Mouse (Mus musculus) megakaryocyte-erythroid progenitor cell, adult 5-6 weeks (primary cell): ENCODE measurements around the gene Upk3b. TPM values are rescaled to one million over a fixed set of nuclear protein-coding genes. Genes with fewer than 3 reads are reported as not detected.

Experiments used
- total RNA-seq, 2 experiments: library from RNA; stranded (forward) in 1 of 2; stranded (reverse) in 1 of 2; fragments of 200-1000, 215-1000 nt in 1 of 2; fragments of >200 nt in 1 of 2; fragmentation: Nextera tagmentation in 1 of 2; gene quantifications; 2 replicates each; pipeline ENCODE4 v1.2.3; 2014 to 2017

Gene Upk3b
- total RNA-seq, 2 experiments from 2014 or later: not detected

Other genes with a start within 250 kb of the Upk3b start
- not detected in 2 replicates for gene Srrm3, start 231.6 kb upstream of the Upk3b start, total RNA-seq (2014; fragmentation: Nextera tagmentation)
- gene Srrm3, start 231.6 kb upstream of the Upk3b start, total RNA-seq (2017): not detected in 2 replicates
- gene Hspb1, start 150.6 kb upstream of the Upk3b start, total RNA-seq (2014; fragmentation: Nextera tagmentation): not detected in 2 replicates
- not detected in 2 replicates for gene Hspb1, start 150.6 kb upstream of the Upk3b start, total RNA-seq (2017)
- gene Ywhag, start 103.9 kb upstream of the Upk3b start, total RNA-seq (2014; fragmentation: Nextera tagmentation): 125 and 138 TPM in 2 replicates
- gene Ywhag, start 103.9 kb upstream of the Upk3b start, total RNA-seq (2017): 88.3 and 92.5 TPM in 2 replicates
- 1.7 and 3.2 TPM in 2 replicates for gene Ssc4d, start 64.0 kb upstream of the Upk3b start, total RNA-seq (2014; fragmentation: Nextera tagmentation)
- 3.5 TPM in 1 of 2 replicates, not detected in the other for gene Ssc4d, start 64.0 kb upstream of the Upk3b start, total RNA-seq (2017)
- not detected in 2 replicates for gene Zp3, start 58.4 kb upstream of the Upk3b start, total RNA-seq (2014; fragmentation: Nextera tagmentation)
- not detected in 2 replicates for gene Zp3, start 58.4 kb upstream of the Upk3b start, total RNA-seq (2017)
- gene Dtx2, start 43.7 kb upstream of the Upk3b start, total RNA-seq (2014; fragmentation: Nextera tagmentation): 5.6 and 22.1 TPM in 2 replicates
- gene Dtx2, start 43.7 kb upstream of the Upk3b start, total RNA-seq (2017): 2.3 and 4.2 TPM in 2 replicates
- gene Upk3bl, start 16.0 kb downstream of the Upk3b start, total RNA-seq (2014; fragmentation: Nextera tagmentation): not detected in 2 replicates
- not detected in 2 replicates for gene Upk3bl, start 16.0 kb downstream of the Upk3b start, total RNA-seq (2017)
- gene Rasa4, start 45.4 kb downstream of the Upk3b start, total RNA-seq (2014; fragmentation: Nextera tagmentation): 3.9 and 5.2 TPM in 2 replicates
- gene Rasa4, start 45.4 kb downstream of the Upk3b start, total RNA-seq (2017): 1.7 and 2.1 TPM in 2 replicates
- 227 and 248 TPM in 2 replicates for gene Polr2j, start 78.1 kb downstream of the Upk3b start, total RNA-seq (2014; fragmentation: Nextera tagmentation)
- 163 and 177 TPM in 2 replicates for gene Polr2j, start 78.1 kb downstream of the Upk3b start, total RNA-seq (2017)
- gene Lrwd1, start 97.6 kb downstream of the Upk3b start, total RNA-seq (2014; fragmentation: Nextera tagmentation): 64.7 and 67.4 TPM in 2 replicates
- gene Lrwd1, start 97.6 kb downstream of the Upk3b start, total RNA-seq (2017): 47.7 and 49.6 TPM in 2 replicates
- 12.1 and 19.2 TPM in 2 replicates for gene Alkbh4, start 97.7 kb downstream of the Upk3b start, total RNA-seq (2014; fragmentation: Nextera tagmentation)
- gene Alkbh4, start 97.7 kb downstream of the Upk3b start, total RNA-seq (2017): 8.1 and 8.5 TPM in 2 replicates
- 14.5 and 20.3 TPM in 2 replicates for gene Orai2, start 132.2 kb downstream of the Upk3b start, total RNA-seq (2014; fragmentation: Nextera tagmentation)
- 10.1 and 23.9 TPM in 2 replicates for gene Orai2, start 132.2 kb downstream of the Upk3b start, total RNA-seq (2017)
- gene Prkrip1, start 160.5 kb downstream of the Upk3b start, total RNA-seq (2014; fragmentation: Nextera tagmentation): 24.2 and 32.6 TPM in 2 replicates
- 67.4 and 131 TPM in 2 replicates for gene Prkrip1, start 160.5 kb downstream of the Upk3b start, total RNA-seq (2017)
- 1.7 and 3.0 TPM in 2 replicates for gene Sh2b2, start 208.1 kb downstream of the Upk3b start, total RNA-seq (2014; fragmentation: Nextera tagmentation)
- 0.09 and 1.8 TPM in 2 replicates for gene Sh2b2, start 208.1 kb downstream of the Upk3b start, total RNA-seq (2017)